Mouse (Mus musculus): ENCODE results near the gene Gm8764.
A peak's percentile ranks its signal among the peaks of the same experiment; 100 is the strongest.
"Not testable (repeated sequence)": the region's sequence is repeated elsewhere in the genome, so short reads cannot be mapped to it uniquely, and the experiment has no call there.

Gene Gm8764

GRCm38 (mm10) chr10:104159706-104160105, at the start of gene Gm8764:
Gene Gm8764, plus strand, starts transcription at chr10:104160006.
- DNase-seq (ENCODE audit: low read depth, low spot score) = not testable (repeated sequence)

GRCm38 (mm10) chr10:104110044-104110443, 49.8 kb upstream of the Gm8764 start:
- no peak for DNase-seq (ENCODE audit: low read depth, low spot score)

GRCm38 (mm10) chr10:104118312-104118711, 41.5 kb upstream of the Gm8764 start:
- no peak for DNase-seq (ENCODE audit: low read depth, low spot score)

GRCm38 (mm10) chr10:104142687-104143086, 17.1 kb upstream of the Gm8764 start, which contains the start of gene Gm21293:
Gene Gm21293, plus strand, starts transcription at chr10:104142987.
- not testable (repeated sequence) for DNase-seq (ENCODE audit: low read depth, low spot score)

- DNase-seq (ENCODE audit: low read depth, low spot score) = not testable (repeated sequence)
These were observed 8.6 kb upstream of the Gm8764 start, which contains the start of gene Gm6763 for GRCm38 (mm10) chr10:104151197-104151596. Gene Gm6763, plus strand, starts transcription at chr10:104151497.

GRCm38 (mm10) chr10:104168215-104168614, 8.4 kb downstream of the Gm8764 start, which contains the start of gene Gm21304:
Gene Gm21304, plus strand, starts transcription at chr10:104168515.
- DNase-seq (ENCODE audit: low read depth, low spot score) = not testable (repeated sequence)

- DNase-seq (ENCODE audit: low read depth, low spot score) = not testable (repeated sequence)
These were observed 16.9 kb downstream of the Gm8764 start, which contains the start of gene Gm21312 for GRCm38 (mm10) chr10:104176724-104177123. Gene Gm21312, plus strand, starts transcription at chr10:104177024.

GRCm38 (mm10) chr10:104185233-104185632, 25.4 kb downstream of the Gm8764 start, which contains the start of gene Gm20765:
Gene Gm20765, plus strand, starts transcription at chr10:104185533.
- DNase-seq (ENCODE audit: low read depth, low spot score) = not testable (repeated sequence)

GRCm38 (mm10) chr10:104193742-104194141, 33.9 kb downstream of the Gm8764 start, which contains the start of gene Gm4340:
Gene Gm4340, plus strand, starts transcription at chr10:104194042.
- not testable (repeated sequence) for DNase-seq (ENCODE audit: low read depth, low spot score)

- DNase-seq (ENCODE audit: low read depth, low spot score) = no peak
These were observed 49.8 kb downstream of the Gm8764 start for GRCm38 (mm10) chr10:104209655-104210054.

- DNase-seq (ENCODE audit: low read depth, low spot score) = peak; percentile 28
These were observed 50.6 kb downstream of the Gm8764 start for GRCm38 (mm10) chr10:104210268-104210990.
